Mouse (Mus musculus) gastrocnemius, adult 8-10 months (tissue): ENCODE data around the gene Wnk2. TPM values are rescaled to one million over a fixed set of nuclear protein-coding genes. Genes with fewer than 3 reads are reported as not detected.

ENCODE experiments used
- DNase-seq, 2 experiments: peaks; one replicate each; pipeline ENCODE4 v3.0.0; 2022; ENCODE audit warnings: low spot score in 2 of 2
- total RNA-seq, 4 experiments: library from RNA; stranded (reverse); gene quantifications; 2 replicates each; pipeline ENCODE4 v1.2.4; 2022

Wnk2 gene
- total RNA-seq, 4 experiments from 2014 or later, result 81.6 to 86.2 (median 81.9) TPM

DNA sequence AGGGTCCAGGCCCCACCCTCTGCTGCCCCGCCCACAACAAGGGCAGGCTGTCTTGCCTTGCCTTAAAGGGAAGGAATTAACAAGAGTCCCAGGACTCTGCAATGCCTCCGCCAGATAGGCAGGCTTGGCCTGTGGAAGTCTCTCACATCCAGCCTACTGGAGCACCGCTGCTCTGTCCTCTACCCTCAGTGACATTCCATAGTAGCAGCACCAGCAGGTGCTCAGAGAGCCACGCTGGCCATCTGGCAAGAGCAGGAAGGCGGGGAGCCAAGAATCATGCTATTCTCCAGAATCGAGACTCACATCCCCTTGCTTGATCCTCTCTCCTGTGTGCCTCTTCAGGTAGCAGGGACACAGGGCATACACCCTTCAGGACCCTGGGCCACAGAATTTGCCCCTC, 3.4 kb downstream of the Wnk2 start:
- peak in 1 of 2 experiments; percentile 48 for DNase-seq

DNA sequence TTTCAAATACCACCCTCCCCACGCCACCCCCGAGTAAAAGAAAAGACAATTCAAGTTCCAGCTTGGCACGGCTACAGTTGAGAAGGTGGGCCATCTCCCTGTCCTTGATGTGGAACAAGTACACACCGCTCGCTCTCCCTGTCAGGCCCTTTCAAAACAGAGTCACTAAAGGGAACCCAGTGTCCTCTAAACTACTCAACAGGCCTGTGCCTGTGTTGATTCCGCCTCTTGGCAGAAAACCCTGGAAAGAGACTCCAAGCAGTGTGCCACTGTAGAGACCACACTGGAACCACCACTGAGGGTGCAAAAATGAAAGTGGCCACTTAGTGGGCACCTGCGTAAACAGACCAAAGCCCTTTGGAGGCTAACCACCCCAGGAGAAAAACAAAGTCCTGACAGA, 4.5 kb downstream of the Wnk2 start:
- no peak for DNase-seq

DNA sequence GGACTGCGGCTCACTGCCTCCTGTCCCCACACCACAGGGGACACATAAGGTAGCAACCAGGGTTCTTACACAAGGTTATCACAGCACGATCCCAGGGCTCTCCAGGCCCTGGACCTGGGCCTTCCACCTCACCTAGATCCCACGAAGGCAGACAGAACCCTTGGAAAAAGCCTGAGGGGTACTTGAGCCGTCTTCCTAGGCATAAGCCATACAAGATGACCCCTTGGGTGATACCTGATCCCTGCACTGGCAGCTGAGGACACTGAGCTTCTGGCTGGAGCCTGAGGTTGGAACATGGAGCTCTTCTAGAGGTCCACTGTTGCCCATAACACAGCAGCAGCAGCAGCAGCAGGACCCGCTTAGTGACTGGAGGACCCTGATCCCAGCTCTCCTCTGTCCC, 5.4 kb downstream of the Wnk2 start:
- peak in 1 of 2 experiments; percentile 63 for DNase-seq

DNA sequence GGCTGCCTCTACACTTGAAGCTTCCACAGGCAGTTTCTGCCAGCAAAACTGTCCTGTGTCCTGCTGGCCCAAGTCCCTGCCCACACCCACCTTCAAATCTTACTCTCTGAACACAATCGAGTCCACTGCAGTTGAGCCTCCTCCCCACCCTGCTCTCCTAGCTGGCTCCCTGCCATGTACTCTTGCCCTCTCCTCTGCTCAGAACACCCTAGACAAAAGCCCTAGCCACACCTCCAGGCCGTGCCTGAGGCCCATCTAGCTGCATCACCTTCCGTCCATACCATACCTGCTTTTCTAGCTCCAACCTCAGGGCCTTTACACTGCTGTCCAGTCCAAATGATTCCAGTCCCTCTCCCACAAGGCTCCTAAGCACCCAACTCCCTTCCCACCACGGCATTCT, 7.2 kb downstream of the Wnk2 start:
- no peak for DNase-seq

DNA sequence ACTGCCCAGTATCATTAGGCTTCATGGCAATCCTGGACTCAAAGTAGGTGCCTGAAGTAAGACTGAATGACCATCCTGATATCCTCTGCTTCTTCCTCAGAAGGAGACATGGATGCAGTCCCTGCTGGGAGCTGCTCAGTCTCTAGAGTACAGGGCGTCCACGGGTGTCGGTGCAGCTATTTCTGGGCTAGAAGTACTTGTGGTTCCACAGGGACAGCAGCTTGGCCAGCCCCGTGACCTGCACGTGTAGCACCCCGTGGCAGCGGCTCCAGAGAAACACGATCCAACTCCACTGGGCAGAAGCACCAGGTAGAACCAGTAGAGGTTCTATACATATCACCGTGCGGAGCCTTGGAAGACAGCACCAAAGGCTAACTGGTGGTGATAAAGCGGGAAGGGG, 13.3 kb downstream of the Wnk2 start:
- peak; percentile 78 to 80 for DNase-seq

DNA sequence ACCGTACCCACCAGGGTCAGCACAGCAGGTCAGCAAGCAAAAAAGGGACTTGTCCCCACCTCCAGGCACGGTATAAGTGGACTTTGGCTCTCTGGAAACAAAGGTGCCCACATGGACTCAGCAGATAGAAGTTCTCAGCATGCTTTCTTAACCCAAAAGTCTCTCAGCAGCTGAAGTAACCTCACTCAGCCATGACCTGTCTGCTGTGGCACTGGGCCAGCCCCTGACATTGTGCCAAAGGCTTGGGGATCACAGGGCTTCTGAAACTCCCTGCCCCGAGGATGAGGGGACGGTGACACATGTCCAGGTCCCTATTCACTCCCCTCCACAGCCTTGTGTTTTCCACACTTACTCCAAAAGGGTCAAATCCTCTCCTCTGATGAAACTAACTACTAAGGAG, 14.7 kb downstream of the Wnk2 start:
- DNase-seq, result no peak

DNA sequence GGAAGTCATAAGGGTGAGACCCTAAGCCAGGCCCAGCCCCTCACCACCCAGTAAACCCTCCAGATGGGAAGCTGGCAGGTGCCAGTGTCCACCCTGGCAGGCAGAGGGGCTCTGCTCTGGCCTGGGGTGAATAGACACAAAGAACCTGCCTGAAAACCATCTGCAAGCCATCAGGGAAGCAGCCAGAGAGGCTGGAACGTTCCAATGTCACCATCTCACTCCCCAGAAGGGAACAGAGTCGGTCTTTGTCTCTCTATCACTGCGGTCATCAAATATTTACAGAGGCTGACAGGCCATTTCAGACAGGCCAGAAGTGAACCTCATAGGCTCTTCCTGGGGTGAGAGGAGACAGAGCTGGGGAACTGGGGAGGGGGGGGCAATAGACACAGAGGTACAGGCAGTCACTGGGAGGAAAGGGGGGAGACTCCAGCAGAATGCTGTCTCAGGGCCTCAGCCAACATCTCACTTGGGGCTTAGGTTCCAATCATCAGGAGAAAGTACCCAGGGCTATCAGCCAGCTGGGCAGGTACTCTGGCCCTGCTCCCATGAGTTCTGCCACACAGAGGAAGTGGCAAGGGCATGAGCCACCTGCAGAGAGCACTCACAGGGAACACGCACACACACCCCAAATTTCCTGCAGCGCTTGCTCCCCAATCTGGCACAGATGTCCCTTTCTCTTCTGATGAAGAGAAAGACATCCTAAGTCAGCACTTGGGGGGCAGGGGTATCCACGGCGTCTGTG, 15.7 kb downstream of the Wnk2 start:
- no peak for DNase-seq

DNA sequence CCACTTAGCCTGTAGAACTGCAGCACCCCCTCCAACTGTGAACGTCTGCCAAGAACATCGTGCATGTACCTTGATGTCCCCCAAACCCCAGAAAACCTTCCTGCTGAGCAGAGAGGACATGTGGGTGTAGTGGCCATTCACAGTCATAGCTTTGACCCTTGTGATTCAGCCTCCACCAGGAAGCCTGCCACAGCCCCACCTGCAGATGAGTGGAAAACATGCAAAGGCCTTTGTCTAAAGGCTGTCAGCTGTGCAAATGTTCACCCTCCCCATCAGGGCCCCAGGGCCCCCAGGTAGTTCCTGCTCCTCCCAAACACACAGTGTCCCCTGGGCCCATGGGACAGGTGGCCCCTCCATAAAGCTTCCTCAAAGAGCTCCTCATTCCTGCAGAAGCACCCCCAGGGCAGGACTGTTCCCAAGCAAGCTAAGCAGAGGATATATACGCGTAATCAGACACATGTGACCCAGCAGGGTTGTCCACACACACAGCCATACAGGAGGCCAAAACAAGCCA, 16.4 kb downstream of the Wnk2 start:
- DNase-seq, result no peak

DNA sequence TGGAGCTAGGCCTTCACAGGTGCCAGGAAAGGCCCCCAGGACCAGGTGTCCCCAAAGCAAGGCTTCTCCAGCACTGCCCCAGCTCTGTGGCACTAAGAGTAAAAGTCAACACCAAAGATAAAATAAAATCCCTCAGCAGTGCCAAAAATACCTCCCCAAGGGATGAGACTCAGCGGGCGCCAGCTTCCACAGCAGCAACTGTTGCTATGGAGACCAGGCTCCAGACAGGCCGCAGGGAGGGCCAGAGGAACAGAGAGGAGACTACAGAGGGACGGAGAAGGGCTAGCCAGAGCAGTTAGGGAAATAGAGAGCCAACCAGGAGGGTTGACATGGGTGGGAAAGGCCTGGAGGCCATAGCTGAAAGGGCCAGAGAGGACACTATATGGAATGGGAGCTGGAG, 18.0 kb downstream of the Wnk2 start:
- DNase-seq, result peak; percentile 64 to 75

DNA sequence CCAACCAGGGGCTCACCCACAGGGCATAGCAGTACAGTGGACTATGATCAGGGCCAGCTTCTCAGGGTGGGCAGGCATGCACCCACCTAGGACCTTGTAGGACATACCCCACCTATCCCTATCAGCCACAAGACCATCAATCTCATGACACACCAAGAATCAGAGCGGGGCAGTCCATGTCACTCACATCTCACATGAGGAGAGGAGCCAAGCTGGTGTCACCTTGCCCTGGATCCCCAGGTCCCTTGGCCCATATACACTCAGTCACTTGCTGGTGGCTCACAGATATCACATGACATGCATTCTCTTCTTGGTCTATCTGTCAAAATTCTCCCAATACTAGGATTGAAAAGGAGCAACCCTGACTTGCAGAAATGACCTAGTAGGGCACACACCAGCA, 18.7 kb downstream of the Wnk2 start:
- DNase-seq, result no peak

DNA sequence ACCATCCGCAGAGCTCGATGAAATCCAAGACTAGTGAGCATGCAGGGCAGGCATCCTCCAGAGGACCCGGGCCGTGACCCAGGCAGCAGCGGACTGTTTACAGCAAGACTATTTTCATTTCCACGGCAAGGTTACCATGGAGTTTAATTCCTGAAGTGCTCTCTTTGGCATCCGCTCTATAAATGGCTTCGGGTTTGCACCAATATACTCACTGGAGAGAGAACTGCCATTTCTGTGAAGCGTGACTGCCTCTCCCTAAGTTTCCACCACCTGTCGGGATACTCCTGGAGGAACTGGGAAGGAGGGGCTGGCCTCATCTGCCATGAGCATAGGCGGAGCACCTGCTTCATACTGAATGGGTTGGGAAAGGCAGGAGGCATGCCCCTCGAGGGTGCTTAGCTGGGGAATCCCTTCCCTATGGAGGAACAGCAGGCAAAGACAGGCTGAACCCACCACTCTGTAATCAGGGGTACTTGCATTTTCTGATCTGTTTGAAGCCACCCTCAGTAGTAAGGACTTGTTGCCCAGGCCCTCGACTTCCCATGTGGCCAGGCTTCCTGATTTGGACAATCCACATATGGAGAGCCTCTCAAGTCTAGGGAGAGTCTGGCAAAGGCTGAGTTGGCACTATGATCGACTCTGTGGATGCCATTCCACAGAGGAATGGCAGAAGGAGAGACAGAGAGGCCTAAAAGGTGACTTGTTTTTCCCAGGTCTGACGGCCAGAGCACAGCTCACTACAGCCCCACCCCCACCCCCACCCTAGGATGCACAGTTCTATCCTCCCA, 19.8 kb downstream of the Wnk2 start:
- DNase-seq, result peak; percentile 52 to 67

DNA sequence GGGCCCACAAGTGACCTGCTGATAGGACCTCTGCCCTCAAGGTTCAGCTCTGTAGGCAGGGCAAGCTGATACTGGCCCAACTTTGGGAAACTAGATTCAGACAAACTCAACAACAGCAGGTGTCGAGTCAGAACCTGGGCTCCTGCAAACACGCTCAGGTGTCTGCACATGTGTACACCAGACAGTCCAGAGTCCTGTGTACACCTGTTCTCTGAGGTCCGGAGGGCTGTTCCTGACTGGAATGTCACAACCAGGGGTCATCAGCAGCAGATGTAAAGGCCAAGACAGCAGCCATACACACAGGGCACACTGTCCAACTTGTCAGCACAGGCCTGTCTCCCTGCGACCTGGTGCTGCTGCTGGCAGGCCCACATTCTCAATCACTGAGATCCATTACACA, 25.7 kb downstream of the Wnk2 start:
- DNase-seq, result no peak

DNA sequence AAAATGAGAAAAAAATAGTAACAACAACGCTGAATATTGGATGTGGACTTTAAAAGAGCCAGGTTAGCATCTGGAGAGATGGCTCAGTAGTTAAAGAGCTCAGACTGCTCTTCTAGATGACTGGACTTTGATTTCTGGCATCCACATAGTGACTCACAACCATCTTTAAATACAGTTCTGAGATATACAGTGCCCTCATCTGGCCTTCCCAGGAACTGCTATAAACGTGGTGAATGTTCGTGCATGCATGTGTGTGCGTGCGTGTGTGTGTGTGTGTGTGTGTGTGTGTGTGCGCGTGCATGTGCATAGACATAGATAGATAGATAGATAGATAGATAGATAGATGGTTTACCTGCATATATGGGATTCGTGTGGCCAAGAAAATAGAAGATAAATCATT, 30.3 kb downstream of the Wnk2 start:
- DNase-seq, result no peak

DNA sequence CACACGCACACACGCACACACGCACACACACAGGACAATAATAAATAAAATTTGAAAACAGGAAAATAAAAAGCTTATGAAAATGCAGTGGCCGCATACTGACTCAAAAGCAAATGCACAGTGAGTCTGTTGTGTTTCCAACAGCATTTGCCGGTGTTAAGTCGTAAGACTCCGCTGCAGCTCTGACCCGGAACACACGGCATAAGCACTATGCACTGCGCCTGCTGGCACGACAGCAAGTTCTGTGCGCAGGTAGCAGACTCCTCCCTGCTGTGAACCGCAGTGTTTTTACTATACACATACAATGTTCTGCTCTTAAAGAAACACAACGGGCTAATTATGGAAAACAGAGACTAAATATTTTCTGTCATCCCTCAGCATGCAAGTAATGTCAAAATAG, 32.9 kb downstream of the Wnk2 start:
- DNase-seq, result no peak

DNA sequence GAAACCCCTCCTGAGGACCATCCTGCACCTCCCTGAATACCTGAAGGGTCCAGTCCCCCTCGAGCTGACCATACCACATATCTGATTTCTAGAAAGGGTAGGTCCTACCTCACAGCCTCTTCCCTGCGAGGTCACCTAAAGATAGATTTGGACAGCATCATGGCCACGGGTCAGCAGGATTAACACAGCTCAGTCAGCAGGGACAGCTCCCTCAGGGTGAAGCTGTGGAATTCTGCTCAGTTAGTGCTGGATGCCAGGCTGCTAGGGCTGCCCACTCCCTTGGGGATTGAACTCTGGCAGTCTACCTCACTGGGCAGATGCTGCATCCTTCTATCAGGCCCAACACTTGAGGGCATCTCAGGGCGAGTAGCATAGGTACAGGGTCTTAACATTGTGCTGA, 33.7 kb downstream of the Wnk2 start:
- peak; percentile 41 to 72 for DNase-seq

DNA sequence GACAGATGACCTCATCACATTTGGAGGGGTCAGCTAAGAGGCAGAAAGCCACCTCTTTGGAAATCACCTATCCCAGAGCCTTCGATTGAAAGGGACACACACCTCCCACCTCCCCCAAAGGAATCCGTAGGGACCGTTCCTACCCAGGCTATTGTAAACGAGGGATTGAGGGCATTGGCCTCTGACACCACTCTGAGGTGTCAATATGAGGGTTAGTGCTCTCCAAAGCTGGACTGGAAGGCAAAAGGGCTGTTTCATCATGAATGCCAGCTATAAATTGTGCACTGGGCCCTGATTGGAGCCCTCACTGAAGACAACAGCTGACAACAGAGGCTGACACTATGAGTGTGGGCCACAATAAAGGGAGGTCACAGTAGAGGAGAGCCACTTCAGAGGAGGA, 34.5 kb downstream of the Wnk2 start:
- no peak for DNase-seq

DNA sequence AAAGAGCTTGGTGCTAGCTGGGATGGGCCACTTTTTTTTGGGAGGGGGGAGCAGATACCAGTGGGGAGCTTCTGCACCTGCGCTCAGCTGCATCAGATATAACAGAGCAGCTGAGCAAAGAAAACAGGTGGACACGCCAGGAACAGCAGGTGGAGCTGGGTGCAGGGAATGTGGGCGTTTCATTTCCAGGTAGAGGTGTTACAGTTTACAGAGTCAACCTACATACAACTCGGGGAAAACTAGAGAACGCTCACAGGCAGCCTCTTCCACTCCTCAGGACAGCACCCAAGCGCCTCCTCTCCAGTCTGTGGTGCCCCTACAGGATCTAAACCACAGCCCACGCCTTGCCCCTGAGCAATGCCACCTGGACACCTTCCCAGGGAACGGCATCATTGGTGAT, 35.2 kb downstream of the Wnk2 start:
- DNase-seq, result no peak

DNA sequence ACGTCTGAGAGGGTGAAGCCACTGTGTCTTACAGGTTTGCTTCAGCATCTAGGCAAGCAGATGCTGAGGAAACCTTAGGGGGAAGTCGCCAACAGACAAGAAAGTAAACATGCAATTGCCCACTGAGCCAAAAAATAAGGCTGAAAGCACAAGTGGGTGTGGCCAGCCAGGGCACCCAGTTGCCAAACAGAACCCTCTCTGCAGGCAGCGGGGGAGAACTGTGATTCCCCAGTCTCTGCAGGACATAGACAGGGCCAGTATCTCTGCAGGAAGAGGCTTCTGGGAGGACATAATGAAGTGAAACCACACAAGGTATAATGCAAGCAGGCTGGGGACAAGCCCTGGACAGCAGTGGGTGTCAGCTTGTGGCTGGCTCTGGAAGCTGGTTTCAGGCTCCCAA, 38.1 kb downstream of the Wnk2 start:
- no peak for DNase-seq

DNA sequence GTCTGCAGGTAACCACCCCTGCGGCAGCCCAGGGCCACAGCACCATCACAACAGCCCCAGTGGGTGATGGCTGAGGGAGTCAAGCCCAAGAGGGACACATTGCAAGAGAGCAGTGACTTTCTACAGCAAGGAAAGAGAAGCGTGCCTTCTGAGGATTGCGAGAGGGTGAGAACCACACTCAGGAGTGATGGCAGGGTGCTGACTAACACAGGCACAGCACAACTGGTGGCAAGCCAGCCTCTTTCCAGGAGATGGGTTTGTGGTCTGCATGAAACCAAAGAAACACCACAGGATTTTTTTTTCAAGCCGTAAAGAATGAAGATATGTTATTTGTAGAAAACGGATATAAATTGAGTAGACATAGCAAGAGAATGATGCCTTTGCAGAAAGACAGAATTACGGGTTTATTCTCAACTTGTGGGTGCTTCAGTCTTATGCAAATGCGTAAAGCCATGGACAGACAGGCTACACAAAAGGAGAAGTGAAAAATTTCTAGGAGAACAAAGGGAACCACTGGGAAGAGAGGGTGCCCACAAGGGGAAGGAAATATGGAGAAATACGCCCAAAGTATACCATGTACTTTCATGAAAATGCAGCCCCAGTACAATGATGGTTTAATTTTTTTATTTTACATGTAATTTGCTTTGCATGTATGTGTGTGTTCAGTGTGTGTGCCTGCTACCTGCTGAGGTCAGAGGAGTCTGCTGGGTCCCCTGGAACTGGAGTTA, 39.5 kb downstream of the Wnk2 start:
- DNase-seq, result no peak

DNA sequence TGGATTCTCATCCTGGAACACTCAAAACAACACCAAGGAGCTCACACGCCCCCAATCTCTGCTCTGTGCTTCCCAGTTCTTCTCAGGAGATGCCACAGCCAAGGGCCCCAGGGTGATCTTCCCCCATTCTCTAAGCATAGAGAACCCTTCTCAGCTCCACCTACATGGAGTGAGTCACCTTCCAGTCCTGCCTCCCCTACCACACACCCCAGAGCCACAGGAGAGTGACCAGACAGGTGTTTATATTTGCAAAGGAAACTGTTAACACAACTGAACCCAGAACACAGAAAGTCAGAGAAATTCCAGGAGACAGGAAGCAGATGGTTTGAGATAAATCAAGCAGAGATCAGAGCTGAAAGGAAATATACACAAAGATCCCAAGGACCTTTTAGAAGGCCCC, 43.9 kb downstream of the Wnk2 start:
- no peak for DNase-seq

DNA sequence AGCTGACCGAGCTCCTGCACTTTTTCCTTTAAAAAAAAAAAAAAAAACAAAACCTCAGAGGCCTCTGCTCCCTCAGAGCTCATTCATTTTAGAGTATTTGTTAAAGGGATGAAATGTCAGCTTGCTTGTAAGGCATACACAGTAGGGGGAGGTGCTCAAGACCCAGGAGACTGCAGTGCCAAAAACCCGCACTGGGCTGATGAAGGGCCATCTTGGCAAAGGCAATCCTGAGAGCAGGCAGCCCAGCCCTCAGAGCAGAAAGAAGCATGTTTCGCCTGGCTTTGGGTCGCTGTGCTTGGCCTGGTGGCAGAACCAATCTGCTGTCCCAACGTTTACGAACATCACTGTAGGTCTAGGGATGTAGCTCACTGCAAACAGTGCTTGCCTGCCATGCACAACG, 44.6 kb downstream of the Wnk2 start:
- no peak for DNase-seq

DNA sequence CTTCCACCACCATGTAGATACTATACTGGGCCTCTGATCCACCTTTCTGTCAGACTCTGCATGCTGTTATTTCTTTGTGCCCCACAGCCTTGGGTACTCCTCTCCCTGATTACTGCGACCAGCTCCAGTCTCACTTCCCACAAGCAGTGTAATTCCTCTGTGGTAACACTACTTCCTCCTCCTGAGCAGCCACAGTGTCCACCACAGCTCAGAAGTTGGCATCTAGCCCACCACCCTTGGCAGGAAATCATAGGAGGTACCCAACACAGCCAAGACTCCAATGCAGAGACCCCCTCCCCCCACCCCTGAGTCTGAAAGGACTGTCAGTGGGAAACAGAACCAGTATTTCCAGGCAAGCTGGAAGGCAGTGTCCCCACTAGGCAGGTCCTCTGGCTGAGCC, 47.4 kb downstream of the Wnk2 start:
- DNase-seq, result no peak
